Mouse (Mus musculus): ENCODE results near the gene Gcdh. TPM values are rescaled to one million over a fixed set of nuclear protein-coding genes. Genes with fewer than 3 reads are reported as not detected.

Gene Gcdh
- polyA plus RNA-seq, 1 experiment from 2014 or later = 70.4 TPM

DNA sequence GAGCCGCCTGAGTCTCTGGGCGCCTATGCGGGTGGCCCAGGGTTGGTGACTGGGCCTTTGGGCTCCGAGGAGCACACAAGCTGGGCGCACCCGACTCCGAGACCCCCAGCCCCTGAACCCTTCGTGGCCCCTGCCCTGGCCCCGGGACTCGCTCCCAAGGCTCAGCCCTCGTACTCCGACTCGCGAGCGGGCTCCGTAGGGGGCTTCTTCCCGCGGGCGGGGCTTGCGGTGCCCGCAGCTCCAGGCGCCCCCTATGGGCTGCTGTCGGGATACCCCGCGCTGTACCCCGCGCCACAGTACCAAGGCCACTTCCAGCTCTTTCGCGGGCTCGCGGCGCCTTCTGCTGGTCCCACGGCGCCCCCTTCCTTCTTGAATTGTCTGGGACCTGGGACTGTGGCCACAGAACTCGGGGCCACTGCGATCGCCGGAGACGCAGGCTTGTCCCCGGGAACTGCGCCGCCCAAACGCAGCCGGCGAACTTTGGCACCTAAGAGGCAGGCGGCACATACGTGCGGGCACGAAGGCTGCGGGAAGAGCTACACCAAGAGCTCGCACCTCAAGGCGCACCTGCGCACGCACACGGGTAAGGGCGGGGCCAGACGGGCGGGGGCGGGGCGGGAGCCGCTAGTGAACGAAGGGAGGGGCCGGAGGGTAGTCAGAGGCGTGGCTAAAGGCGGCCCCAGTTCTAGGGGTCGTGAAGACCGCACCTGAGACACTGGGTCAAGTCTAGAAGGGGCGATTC is 9.4 kb upstream of the Gcdh start:
- peaks cover 8% of the 10 kb centered on the region for H3K4me1 ChIP-seq (ENCODE audit: insufficient read depth, low read length)
- H3K27me3 ChIP-seq (ENCODE audit: insufficient read depth, low read length) = no peaks in the 10 kb centered on the region

DNA sequence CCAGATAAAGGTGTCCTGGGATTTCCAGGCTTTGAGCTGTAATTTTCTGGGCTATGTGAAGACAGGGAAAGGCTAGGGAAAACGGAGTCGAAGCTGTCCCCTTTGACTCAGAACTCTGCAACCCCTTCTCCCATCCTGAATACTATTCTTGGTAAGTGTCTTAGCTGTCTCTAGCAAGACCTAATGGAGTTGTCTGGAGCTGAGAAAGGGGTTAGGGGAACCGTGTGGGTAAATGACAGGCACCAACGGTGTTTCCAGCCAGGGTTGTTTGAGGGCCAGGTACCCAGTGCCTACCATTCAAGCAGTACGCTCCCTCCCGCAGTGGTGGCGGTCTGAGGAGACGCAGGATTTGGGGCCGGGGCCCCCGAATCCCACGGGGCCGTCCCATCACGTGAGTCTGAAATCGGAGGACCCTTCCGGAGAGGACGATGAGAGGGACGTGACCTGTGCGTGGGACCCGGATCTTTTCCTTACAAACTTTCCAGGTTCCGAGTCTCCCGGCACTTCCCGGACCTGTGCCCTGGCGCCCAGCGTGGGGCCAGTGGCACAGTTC is 8.7 kb upstream of the Gcdh start:
- peak overlapping the region; percentile 71 for H3K9ac ChIP-seq (replicated peaks; ENCODE audit: low read length)
- peak overlapping the region; percentile 69 for H3K4me3 ChIP-seq (ENCODE audit: low read length)
- H3K36me3 ChIP-seq (ENCODE audit: insufficient read depth, low read length) = no peaks in the 10 kb centered on the region
- H3K4me1 ChIP-seq (ENCODE audit: insufficient read depth, low read length) = peaks cover 8% of the 10 kb centered on the region
- H3K4me2 ChIP-seq (replicated peaks; ENCODE audit: low read depth, low read length) = peak overlapping the region; percentile 81
- H3K9me3 ChIP-seq (ENCODE audit: low read length) = no peaks in the 10 kb centered on the region
- WGBS = 5% methylated on average over 24 of the region's 24 CpGs
- H3K27ac ChIP-seq (ENCODE audit: low read length) = no peak overlapping the region
- peak; percentile 13; the same call in 1 of the 2 replicates for ATAC-seq (ENCODE audit: low FRiP score, low TSS enrichment)
- no peaks in the 10 kb centered on the region for H3K27me3 ChIP-seq (ENCODE audit: insufficient read depth, low read length)

More for the DNA sequence above, 9.4 kb upstream of the Gcdh start:
- peak overlapping the region; percentile 71 for H3K9ac ChIP-seq (replicated peaks; ENCODE audit: low read length)
- H3K36me3 ChIP-seq (ENCODE audit: insufficient read depth, low read length) = no peaks in the 10 kb centered on the region
- ATAC-seq (ENCODE audit: low FRiP score, low TSS enrichment) = peak; percentile 90
- WGBS = under 1% methylated on average over 63 of the region's 68 CpGs
- H3K27ac ChIP-seq (ENCODE audit: low read length) = peak overlapping the region; percentile 74
- H3K4me2 ChIP-seq (replicated peaks; ENCODE audit: low read depth, low read length) = peak overlapping the region; percentile 81
- H3K9me3 ChIP-seq (ENCODE audit: low read length) = no peaks in the 10 kb centered on the region
- peak overlapping the region; percentile 69 for H3K4me3 ChIP-seq (ENCODE audit: low read length)

DNA sequence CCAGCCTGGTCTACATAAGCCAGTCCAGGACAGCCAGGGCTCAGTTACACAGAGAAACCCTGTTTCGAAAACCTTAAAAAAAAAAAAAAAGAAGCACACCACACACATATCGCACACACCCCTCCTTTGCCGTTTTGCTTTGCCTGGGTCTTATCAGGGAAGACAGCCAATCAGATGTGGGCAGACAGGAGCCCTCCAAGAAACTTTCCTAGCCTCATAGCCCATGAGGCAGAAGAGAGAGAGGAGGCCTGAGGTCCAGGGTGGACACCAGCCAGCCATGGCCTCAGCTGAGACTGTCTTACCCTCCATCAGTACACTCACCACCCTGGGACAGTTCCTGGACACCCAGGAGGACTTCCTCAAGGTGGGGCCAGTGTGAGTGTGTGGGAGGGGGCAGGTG is 8.0 kb upstream of the Gcdh start, which contains the start of gene Klf1:
Klf1 (plus strand) TSS at position 177 of the 400 bp plus-strand sequence.
- H3K27me3 ChIP-seq (ENCODE audit: insufficient read depth, low read length) = no peaks in the 10 kb centered on the region
- H3K27ac ChIP-seq (ENCODE audit: low read length) = no peak within 1 kb of the TSS
- no peaks in the 10 kb centered on the region for H3K36me3 ChIP-seq (ENCODE audit: insufficient read depth, low read length)
- H3K4me1 ChIP-seq (ENCODE audit: insufficient read depth, low read length) = peaks cover 8% of the 10 kb centered on the region
- H3K4me2 ChIP-seq (replicated peaks; ENCODE audit: low read depth, low read length) = peak within 1 kb of the TSS; percentile 81
- peak within 1 kb of the TSS; percentile 71 for H3K9ac ChIP-seq (replicated peaks; ENCODE audit: low read length)
- peak within 1 kb of the TSS; percentile 69 for H3K4me3 ChIP-seq (ENCODE audit: low read length)
- no peak for ATAC-seq (ENCODE audit: low FRiP score, low TSS enrichment)
- 82% methylated on average over 3 of the region's 3 CpGs for WGBS
- H3K9me3 ChIP-seq (ENCODE audit: low read length) = no peaks in the 10 kb centered on the region

DNA sequence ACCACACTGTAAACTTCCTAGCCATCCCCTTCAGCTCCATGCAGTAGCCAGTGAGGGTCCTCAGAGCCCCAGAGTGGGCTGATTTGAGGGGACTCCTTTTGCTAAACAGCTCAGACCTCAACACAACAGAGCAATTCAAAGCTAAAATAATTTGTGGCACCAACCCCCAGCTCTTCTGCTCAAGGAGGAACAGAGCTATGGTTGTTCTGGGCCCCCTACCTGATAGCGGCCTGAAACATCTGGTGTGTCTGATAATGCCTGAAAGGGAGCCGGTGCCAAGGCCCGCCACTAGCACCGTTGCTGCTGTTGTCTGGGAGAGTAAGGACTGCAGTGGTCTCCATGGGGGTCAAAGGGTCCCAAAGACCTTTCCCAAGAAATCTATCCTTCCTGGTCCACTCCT is 7.3 kb upstream of the Gcdh start:
- WGBS = 86% methylated on average over 4 of the region's 4 CpGs
- Histone ChIP-seq H3K4me2 (replicated peaks; ENCODE audit: low read depth, low read length) (no peak overlapping the region), H3K4me3 (ENCODE audit: low read length) (no peak overlapping the region), H3K36me3 (ENCODE audit: insufficient read depth, low read length) (no peaks in the 10 kb centered on the region), H3K4me1 (ENCODE audit: insufficient read depth, low read length) (peaks cover 8% of the 10 kb centered on the region), H3K27me3 (ENCODE audit: insufficient read depth, low read length) (no peaks in the 10 kb centered on the region), H3K27ac (ENCODE audit: low read length) (no peak overlapping the region), H3K9me3 (ENCODE audit: low read length) (no peaks in the 10 kb centered on the region), H3K9ac (replicated peaks; ENCODE audit: low read length) (no peak overlapping the region)
- ATAC-seq (ENCODE audit: low FRiP score, low TSS enrichment) = no peak

DNA sequence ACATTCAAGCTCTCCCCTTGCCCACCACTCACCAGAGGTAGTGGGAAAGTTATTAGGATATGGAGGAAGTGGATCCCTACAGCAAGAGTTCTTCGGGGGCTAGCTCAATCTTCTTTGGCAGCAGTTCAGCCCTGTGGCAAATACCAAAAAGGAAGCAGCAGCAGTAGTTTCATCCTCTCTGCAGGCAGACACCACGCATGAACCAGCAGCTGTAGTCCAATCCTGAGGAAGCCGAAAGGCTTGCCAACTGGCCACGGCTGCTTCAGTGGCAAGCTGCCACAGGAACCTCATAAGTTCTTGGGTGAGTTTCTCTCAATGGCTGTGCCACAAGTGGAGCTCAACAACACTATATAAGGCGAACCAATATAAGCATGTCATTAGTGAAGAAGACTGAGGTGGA is 2.2 kb upstream of the Gcdh start:
- H3K4me3 ChIP-seq (ENCODE audit: low read length) = no peak overlapping the region
- no peak overlapping the region for H3K4me2 ChIP-seq (replicated peaks; ENCODE audit: low read depth, low read length)
- 0 out of 2 replicates have a peak, but pooled peaks cover 3% of the 10 kb centered on the region for H3K36me3 ChIP-seq (ENCODE audit: insufficient read depth, low read length)
- no peaks in the 10 kb centered on the region for H3K9me3 ChIP-seq (ENCODE audit: low read length)
- ATAC-seq (ENCODE audit: low FRiP score, low TSS enrichment) = no peak
- H3K9ac ChIP-seq (replicated peaks; ENCODE audit: low read length) = no peak overlapping the region
- H3K4me1 ChIP-seq (ENCODE audit: insufficient read depth, low read length) = peaks cover 13% of the 10 kb centered on the region
- no peak overlapping the region for H3K27ac ChIP-seq (ENCODE audit: low read length)
- no peaks in the 10 kb centered on the region for H3K27me3 ChIP-seq (ENCODE audit: insufficient read depth, low read length)
- 88% methylated on average over 5 of the region's 5 CpGs for WGBS

DNA sequence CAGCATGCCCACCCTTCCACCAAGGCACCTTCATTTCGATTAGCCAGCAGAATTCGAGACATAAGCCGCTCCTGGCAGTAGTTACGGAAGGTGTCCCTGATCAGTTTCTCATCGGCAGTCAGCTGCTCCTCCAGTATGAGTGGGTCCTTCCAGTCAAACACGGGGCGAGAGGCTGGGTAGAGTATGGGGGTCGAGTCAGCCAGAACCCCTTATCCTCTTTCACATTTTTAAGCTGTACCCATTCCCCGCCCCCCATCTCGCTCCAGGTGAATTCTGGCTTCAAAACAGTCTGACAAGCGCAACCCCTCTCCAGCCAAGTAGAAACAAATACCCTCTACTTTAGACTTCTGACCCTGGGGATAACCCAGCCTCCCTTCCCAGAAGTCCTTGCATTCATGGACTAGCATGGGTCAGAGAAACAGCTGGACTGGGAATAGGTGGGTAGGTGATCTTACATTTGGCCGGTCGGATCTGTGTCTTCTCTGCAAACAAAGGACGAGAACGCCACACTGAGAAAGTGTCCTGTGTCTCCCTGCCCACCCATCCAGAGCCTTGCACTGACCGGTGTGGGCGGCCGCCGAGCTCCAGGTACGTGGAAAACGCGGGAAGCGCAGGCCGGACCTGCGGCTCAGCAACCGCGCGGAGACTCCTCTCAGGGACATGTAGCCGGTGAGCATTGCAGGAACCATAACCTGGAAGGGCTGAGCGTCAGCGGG is 570 bp downstream of the Gcdh start:
- 8% methylated on average over 31 of the region's 31 CpGs for WGBS
- peaks cover 13% of the 10 kb centered on the region for H3K4me1 ChIP-seq (ENCODE audit: insufficient read depth, low read length)
- peaks cover 22% of the 10 kb centered on the region for H3K36me3 ChIP-seq (ENCODE audit: insufficient read depth, low read length)
- peak overlapping the region; percentile 90 for H3K4me2 ChIP-seq (replicated peaks; ENCODE audit: low read depth, low read length)
- peak overlapping the region; percentile 94 for H3K4me3 ChIP-seq (ENCODE audit: low read length)
- H3K27me3 ChIP-seq (ENCODE audit: insufficient read depth, low read length) = no peaks in the 10 kb centered on the region
- H3K9ac ChIP-seq (replicated peaks; ENCODE audit: low read length) = peak overlapping the region; percentile 86
- H3K9me3 ChIP-seq (ENCODE audit: low read length) = no peaks in the 10 kb centered on the region
- peak; percentile 57 for ATAC-seq (ENCODE audit: low FRiP score, low TSS enrichment)
- peak overlapping the region; percentile 69 for H3K27ac ChIP-seq (ENCODE audit: low read length)

DNA sequence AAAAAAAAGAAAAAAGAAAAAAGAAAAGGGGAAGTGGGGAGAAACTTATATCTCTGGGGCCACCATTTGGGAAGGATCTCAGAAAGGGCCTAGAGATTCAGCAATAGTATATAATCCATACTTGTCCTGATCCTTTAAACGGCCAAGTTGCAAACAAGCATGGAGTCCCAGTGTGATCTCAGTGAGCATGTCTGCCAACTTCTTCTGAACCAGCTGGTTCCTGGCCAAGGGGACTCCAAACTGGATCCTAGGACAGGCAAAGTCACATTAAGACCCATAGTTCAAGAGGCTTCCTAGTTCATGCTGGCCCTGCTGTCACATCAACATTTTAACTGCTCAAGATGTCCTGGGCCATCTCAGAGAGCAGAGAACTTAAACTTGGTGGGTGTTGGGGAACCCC is 4.6 kb downstream of the Gcdh start:
- Histone ChIP-seq H3K9ac (replicated peaks; ENCODE audit: low read length) (no peak overlapping the region), H3K36me3 (ENCODE audit: insufficient read depth, low read length) (peaks cover 47% of the 10 kb centered on the region), H3K4me1 (ENCODE audit: insufficient read depth, low read length) (peaks cover 11% of the 10 kb centered on the region), H3K27ac (ENCODE audit: low read length) (no peak overlapping the region), H3K27me3 (ENCODE audit: insufficient read depth, low read length) (no peaks in the 10 kb centered on the region), H3K9me3 (ENCODE audit: low read length) (no peaks in the 10 kb centered on the region), H3K4me3 (ENCODE audit: low read length) (no peak overlapping the region), H3K4me2 (replicated peaks; ENCODE audit: low read depth, low read length) (no peak overlapping the region)
- no peak for ATAC-seq (ENCODE audit: low FRiP score, low TSS enrichment)
- 100% methylated on average over 1 of the region's 1 CpGs for WGBS

DNA sequence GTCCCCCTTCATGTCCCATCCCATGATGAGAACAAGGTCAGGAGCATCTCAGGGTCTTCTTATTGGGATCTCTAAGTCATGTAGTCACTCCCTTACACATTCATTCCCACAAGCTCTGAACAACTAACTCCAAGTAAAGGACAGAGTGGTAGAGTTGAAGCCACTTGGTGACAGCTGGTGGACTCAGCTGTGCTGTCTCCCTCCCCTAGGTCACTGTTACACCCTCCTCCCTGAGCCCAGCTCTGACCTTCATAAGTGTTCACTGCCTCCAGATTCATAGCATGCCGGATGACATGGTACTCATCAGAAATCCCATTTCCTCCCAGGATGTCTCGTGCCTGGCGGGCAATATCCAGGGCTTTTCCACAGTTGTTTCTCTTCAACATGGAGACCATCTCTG is 5.4 kb downstream of the Gcdh start:
- no peak for ATAC-seq (ENCODE audit: low FRiP score, low TSS enrichment)
- Histone ChIP-seq H3K4me3 (ENCODE audit: low read length) (no peak overlapping the region), H3K4me2 (replicated peaks; ENCODE audit: low read depth, low read length) (no peak overlapping the region), H3K27ac (ENCODE audit: low read length) (no peak overlapping the region), H3K27me3 (ENCODE audit: insufficient read depth, low read length) (no peaks in the 10 kb centered on the region), H3K36me3 (ENCODE audit: insufficient read depth, low read length) (peaks cover 47% of the 10 kb centered on the region), H3K4me1 (ENCODE audit: insufficient read depth, low read length) (peaks cover 8% of the 10 kb centered on the region), H3K9ac (replicated peaks; ENCODE audit: low read length) (no peak overlapping the region), H3K9me3 (ENCODE audit: low read length) (no peaks in the 10 kb centered on the region)
- 97% methylated on average over 3 of the region's 3 CpGs for WGBS

DNA sequence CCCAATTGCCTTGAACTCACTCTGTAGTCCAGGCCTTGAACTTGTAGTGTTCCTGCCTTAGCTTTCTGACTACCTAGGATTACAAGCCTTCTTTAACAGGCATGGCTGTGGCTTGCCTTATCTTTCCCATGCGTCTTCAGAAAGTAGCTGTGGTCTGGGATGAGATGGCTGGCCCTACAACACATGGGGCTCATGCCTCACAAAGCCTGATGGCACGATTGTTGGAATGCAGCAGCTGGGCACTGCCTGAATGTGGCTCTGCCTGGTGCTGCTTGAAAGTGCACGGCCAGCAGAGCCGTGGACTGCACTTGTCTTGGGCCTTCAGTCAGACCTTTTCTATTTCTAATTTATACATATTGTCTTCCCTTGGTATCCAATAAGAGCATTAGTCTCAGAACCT is 9.0 kb downstream of the Gcdh start:
- 91% methylated on average over 4 of the region's 4 CpGs for WGBS
- ATAC-seq (ENCODE audit: low FRiP score, low TSS enrichment) = no peak
- Histone ChIP-seq H3K4me2 (replicated peaks; ENCODE audit: low read depth, low read length) (no peak overlapping the region), H3K4me3 (ENCODE audit: low read length) (no peak overlapping the region), H3K9me3 (ENCODE audit: low read length) (no peaks in the 10 kb centered on the region), H3K36me3 (ENCODE audit: insufficient read depth, low read length) (peaks cover 38% of the 10 kb centered on the region), H3K4me1 (ENCODE audit: insufficient read depth, low read length) (no peaks in the 10 kb centered on the region), H3K9ac (replicated peaks; ENCODE audit: low read length) (no peak overlapping the region), H3K27ac (ENCODE audit: low read length) (no peak overlapping the region), H3K27me3 (ENCODE audit: insufficient read depth, low read length) (no peaks in the 10 kb centered on the region)

DNA sequence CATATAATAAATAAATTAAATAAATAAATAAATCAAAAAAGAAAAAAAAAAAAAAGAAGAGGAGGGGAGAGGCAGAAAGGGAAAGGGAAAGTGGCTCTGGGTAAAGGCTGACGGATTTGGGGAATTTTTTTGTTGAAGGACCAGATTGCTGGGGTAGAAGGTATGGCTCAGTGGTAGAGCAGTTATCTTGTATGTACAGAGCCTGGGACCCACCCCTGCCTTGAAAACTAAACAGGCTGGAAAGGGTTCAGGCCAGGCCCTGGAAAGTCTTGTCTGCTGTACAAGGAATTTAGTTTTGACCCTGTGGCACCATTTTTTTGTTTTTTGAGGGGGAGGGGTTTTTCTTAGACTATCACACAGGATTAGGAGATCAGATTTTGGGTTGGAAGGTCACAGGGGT is 14.8 kb downstream of the Gcdh start:
- H3K36me3 ChIP-seq (ENCODE audit: insufficient read depth, low read length) = no peaks in the 10 kb centered on the region
- H3K4me3 ChIP-seq (ENCODE audit: low read length) = no peak overlapping the region
- H3K4me2 ChIP-seq (replicated peaks; ENCODE audit: low read depth, low read length) = no peak overlapping the region
- ATAC-seq (ENCODE audit: low FRiP score, low TSS enrichment) = no peak
- WGBS = 89% methylated on average over 1 of the region's 1 CpGs
- H3K9me3 ChIP-seq (ENCODE audit: low read length) = no peaks in the 10 kb centered on the region
- no peaks in the 10 kb centered on the region for H3K4me1 ChIP-seq (ENCODE audit: insufficient read depth, low read length)
- no peak overlapping the region for H3K27ac ChIP-seq (ENCODE audit: low read length)
- no peak overlapping the region for H3K9ac ChIP-seq (replicated peaks; ENCODE audit: low read length)
- H3K27me3 ChIP-seq (ENCODE audit: insufficient read depth, low read length) = no peaks in the 10 kb centered on the region
